Mouse (Mus musculus): ENCODE data around the gene Kiz. TPM values are rescaled to one million over a fixed set of nuclear protein-coding genes. Genes with fewer than 3 reads are reported as not detected.

Gene Kiz
- polyA plus RNA-seq, 1 experiment, result 48.2 TPM

- Histone ChIP-seq H3K4me1 (ENCODE audit: control insufficient read depth, insufficient read depth, insufficient read length, low read length) (peaks cover 4% of the 10 kb centered on the region), H3K27ac (replicated peaks; ENCODE audit: low read depth, low read length) (no peak overlapping the region), H3K4me3 (ENCODE audit: insufficient read depth, low read depth, low read length) (no peak overlapping the region)
These were observed 18.0 kb upstream of the Kiz start for GRCm38 (mm10) chr2:146837653-146838052.

DNA sequence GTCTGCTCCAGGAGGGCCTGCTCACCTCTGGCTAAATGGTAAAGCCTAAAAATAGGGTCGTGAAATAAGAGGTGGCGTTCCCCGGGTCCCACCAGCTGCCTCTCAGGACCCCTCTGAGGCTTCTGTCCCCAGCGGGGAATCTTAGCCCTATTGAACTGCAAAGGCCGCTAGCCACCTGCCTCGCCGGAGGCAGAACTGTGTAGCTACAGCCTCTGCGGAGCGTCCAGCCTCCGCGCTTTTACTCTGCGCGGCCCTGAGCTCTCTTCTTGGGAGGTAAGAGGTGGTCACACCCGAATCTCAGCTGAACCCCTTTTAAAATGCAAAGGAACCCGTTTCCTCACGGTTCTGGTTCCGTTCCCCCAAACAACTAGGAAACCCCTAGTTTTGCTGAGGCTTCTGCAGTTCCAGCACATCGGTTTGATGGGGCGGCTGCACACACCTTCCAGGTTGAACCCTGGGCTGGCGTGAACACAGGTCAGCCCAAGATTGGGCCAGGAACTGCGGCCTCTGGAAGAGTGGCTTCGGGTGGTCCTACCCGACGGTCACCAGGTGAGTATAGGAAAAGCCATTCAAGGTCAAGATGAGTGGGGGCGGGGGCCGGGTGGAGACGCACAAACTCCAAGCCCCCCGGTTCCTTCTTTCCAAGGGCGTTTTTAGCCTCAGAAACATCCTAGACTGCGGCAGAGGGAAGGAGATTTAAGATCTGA is 16.9 kb upstream of the Kiz start:
- Histone ChIP-seq H3K4me3 (ENCODE audit: insufficient read depth, low read depth, low read length) (no peak overlapping the region), H3K4me1 (ENCODE audit: control insufficient read depth, insufficient read depth, insufficient read length, low read length) (peaks cover 4% of the 10 kb centered on the region), H3K27ac (replicated peaks; ENCODE audit: low read depth, low read length) (no peak overlapping the region)

DNA sequence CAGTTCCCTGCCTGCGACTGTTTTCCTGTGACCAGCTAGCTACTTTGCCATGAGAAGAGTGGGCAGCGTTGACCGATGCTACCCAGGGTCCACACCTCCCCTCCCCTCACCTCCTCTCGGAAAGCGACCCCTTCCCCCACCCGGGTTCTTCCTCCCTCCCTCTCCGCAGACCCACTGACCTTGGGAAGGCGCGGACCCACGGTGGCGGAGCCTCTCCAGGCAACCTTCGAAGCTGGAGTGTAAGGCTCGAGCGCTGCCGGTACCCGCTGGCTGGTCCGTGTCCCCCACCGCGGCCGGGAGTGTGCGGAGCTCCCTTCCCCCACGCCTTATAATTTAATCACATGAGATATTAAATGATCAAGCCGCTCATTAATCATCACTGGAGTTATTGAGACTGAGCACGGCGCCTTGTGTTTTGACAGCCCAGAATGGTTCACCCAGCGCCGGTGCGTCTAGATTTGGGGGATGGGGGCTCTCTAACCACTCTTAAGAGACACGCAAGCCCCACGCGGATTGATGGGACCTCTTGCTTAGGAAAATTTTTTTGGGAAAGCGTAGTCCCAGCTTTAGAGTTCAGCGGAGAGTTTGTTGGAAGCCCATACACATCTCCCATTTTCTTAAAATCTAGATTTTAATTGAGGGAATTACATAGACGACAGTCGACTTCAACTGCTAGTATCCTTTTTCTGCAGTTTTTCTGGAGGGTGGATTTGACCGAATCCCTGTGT is 16.2 kb upstream of the Kiz start:
- Histone ChIP-seq H3K4me3 (ENCODE audit: insufficient read depth, low read depth, low read length) (no peak overlapping the region), H3K4me1 (ENCODE audit: control insufficient read depth, insufficient read depth, insufficient read length, low read length) (peaks cover 2% of the 10 kb centered on the region), H3K27ac (replicated peaks; ENCODE audit: low read depth, low read length) (no peak overlapping the region)

DNA sequence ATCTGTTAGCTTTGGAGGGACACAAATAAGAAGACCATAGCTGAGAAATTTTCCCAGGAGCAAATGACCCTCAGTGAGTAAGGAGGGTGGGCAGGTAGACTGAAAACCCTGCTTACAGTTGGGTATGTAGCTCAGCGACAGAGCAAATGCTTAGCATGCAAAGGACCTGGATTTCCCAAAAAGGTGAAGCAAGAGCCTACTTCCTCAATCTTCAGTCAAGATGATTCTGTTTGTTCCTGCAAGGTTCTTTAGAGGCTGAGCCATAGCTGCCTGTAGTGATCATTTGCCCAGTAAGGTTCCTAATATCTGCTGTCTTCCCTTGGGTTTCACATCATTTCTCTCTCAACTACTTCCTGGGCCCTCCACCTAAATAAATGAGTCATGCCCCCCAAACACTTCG is 7.8 kb upstream of the Kiz start:
- Histone ChIP-seq H3K4me3 (ENCODE audit: insufficient read depth, low read depth, low read length) (no peak overlapping the region), H3K27ac (replicated peaks; ENCODE audit: low read depth, low read length) (no peak overlapping the region), H3K4me1 (ENCODE audit: control insufficient read depth, insufficient read depth, insufficient read length, low read length) (no peaks in the 10 kb centered on the region)

DNA sequence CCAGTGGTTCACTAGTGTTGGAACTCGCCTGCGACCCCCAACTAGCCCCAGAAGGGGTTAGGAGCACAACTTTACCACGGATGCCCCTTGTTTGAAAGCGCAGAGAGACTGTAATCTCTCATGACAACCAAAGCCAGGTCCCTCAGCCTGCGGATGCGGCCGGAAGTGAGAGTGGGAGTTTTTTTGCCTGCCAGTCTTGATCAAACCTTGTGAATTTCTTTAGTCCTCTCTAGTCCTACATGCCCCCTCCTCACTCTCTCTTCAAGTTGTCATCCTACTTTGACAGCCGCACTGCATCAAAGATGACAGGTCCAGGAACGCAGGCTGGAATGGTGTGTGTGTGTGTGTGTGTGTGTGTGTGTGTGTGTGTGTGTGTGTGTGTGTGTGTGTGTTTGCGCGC is 456 bp downstream of the Kiz start:
- H3K4me1 ChIP-seq (ENCODE audit: control insufficient read depth, insufficient read depth, insufficient read length, low read length), result no peaks in the 10 kb centered on the region
- H3K27ac ChIP-seq (replicated peaks; ENCODE audit: low read depth, low read length), result peak overlapping the region; percentile 6
- peak overlapping the region; percentile 69 for H3K4me3 ChIP-seq (ENCODE audit: insufficient read depth, low read depth, low read length)

GRCm38 (mm10) chr2:146856853-146857252 is 1.2 kb downstream of the Kiz start:
- no peaks in the 10 kb centered on the region for H3K4me1 ChIP-seq (ENCODE audit: control insufficient read depth, insufficient read depth, insufficient read length, low read length)
- no peak overlapping the region for H3K27ac ChIP-seq (replicated peaks; ENCODE audit: low read depth, low read length)
- H3K4me3 ChIP-seq (ENCODE audit: insufficient read depth, low read depth, low read length), result no peak overlapping the region

DNA sequence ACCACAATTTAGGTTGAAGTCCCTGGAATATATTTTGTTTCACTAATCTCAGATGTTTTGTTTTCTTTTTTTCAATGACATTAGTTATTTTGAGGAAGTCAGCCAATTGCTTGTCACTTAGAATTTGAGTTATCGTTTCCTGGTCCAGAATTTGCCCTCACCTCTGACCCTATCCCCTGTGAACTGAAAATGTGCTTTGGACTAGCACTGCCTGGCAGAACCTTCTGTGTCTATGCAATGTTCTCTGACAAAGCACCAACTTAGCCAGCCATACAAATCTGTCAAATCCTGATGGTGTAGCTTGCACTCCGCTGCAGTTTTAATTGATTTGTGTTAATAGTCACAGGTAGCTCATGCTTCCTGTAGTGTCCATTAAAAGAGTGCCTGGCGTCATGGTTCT is 10.1 kb downstream of the Kiz start:
- H3K4me3 ChIP-seq (ENCODE audit: insufficient read depth, low read depth, low read length), result no peak overlapping the region
- H3K27ac ChIP-seq (replicated peaks; ENCODE audit: low read depth, low read length), result 0 out of 2 replicates have a peak overlapping the region, but pooled peaks have one; percentile 42

GRCm38 (mm10) chr2:146871300-146872269 is 15.9 kb downstream of the Kiz start:
- peaks cover 8% of the 10 kb centered on the region for H3K4me1 ChIP-seq (ENCODE audit: control insufficient read depth, insufficient read depth, insufficient read length, low read length)
- H3K27ac ChIP-seq (replicated peaks; ENCODE audit: low read depth, low read length), result no peak overlapping the region
- H3K4me3 ChIP-seq (ENCODE audit: insufficient read depth, low read depth, low read length), result no peak overlapping the region

More for the DNA sequence above, 10.1 kb downstream of the Kiz start:
- peaks cover 12% of the 10 kb centered on the region for H3K4me1 ChIP-seq (ENCODE audit: control insufficient read depth, insufficient read depth, insufficient read length, low read length)

- H3K4me1 ChIP-seq (ENCODE audit: control insufficient read depth, insufficient read depth, insufficient read length, low read length), result peaks cover 8% of the 10 kb centered on the region
- H3K27ac ChIP-seq (replicated peaks; ENCODE audit: low read depth, low read length), result no peak overlapping the region
- H3K4me3 ChIP-seq (ENCODE audit: insufficient read depth, low read depth, low read length), result no peak overlapping the region
These were observed 17.0 kb downstream of the Kiz start for GRCm38 (mm10) chr2:146872697-146873096.

DNA sequence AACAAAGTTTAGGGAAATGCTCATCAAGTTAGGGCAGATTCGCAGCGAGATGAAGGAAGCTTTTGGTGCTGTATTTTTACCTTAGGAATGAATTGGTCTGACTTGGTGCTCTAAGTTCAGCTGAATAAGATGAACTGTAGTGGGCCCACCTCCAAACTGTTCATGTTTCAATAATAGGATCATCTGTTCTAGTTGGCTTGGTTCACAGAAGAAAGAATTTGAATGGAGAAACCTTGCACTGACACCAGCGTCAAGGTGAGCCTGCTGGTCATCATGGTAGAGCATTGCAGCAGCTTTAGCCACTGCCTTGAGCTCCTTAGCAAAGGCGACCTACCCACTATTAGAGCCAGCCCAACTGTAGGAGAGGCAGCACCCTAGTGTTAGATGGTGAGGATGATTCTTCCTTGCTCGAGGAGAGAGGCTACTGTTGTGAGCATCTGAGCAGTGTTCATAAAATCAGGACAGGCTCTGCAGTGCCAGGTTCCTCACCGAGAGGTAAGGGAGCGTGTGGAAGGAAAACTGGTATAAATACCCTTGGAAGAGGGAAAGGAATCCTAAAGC is 18.3 kb downstream of the Kiz start:
- Histone ChIP-seq H3K4me3 (ENCODE audit: insufficient read depth, low read depth, low read length) (no peak overlapping the region), H3K27ac (replicated peaks; ENCODE audit: low read depth, low read length) (no peak overlapping the region), H3K4me1 (ENCODE audit: control insufficient read depth, insufficient read depth, insufficient read length, low read length) (peaks cover 2% of the 10 kb centered on the region; the same call in 1 of the 2 replicates)

DNA sequence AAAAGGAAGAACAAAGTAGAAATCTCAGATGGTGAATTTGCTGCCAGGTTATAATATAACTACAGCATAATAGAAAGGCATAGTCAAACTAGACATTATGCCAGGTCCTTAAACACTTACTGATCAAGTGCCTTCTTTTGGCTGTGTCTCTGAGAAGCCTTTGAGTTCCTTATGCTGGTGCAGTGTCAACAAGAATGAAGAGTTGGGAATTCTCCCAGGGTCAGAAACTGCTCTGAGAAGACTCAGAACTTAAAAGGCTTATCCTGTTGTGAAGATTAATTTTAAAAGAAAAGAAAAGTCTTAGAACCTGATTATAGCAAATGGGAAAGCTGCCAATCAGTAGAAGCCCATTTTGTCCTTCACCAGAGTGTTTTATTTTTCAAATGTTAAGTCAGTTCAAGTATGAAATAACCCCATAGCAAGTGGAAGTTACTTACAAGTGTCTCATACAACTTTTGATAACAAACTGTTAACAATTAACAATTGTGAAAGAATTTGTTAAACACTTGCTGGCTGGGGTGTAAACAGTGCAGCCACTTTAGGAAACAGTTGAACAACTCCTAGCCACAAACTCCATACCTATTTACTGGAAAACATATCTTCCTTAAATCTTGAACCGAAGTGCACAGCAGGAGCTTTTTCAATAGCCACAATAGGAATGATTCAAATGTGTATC is 21.9 kb downstream of the Kiz start:
- Histone ChIP-seq H3K4me3 (ENCODE audit: insufficient read depth, low read depth, low read length) (no peak overlapping the region), H3K4me1 (ENCODE audit: control insufficient read depth, insufficient read depth, insufficient read length, low read length) (peaks cover 2% of the 10 kb centered on the region; the same call in 1 of the 2 replicates), H3K27ac (replicated peaks; ENCODE audit: low read depth, low read length) (no peak overlapping the region)

DNA sequence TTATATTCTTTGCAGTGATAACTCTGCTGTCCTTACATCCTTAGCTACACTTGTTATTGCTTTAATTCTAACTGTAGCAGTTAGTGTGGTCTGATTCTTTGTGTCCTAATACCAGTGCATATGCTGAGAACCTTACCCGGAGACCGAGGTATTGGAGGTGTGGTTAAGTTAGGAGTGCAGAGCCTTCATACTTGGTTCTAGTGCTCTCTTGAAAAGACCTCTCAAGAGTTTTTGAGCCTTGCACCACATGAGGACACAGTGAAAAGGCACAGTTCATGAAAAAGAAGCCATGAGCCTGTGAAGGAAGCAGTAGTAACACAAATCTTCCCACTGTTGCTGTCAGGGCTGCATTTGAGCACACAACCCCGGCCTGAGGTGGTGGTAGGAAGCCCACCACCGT is 26.0 kb downstream of the Kiz start:
- Histone ChIP-seq H3K27ac (replicated peaks; ENCODE audit: low read depth, low read length) (no peak overlapping the region), H3K4me1 (ENCODE audit: control insufficient read depth, insufficient read depth, insufficient read length, low read length) (peaks cover 2% of the 10 kb centered on the region; the same call in 1 of the 2 replicates), H3K4me3 (ENCODE audit: insufficient read depth, low read depth, low read length) (no peak overlapping the region)

GRCm38 (mm10) chr2:146884291-146884855 is 28.7 kb downstream of the Kiz start:
- Histone ChIP-seq H3K27ac (replicated peaks; ENCODE audit: low read depth, low read length) (no peak overlapping the region), H3K4me3 (ENCODE audit: insufficient read depth, low read depth, low read length) (no peak overlapping the region), H3K4me1 (ENCODE audit: control insufficient read depth, insufficient read depth, insufficient read length, low read length) (peaks cover 7% of the 10 kb centered on the region; the same call in 1 of the 2 replicates)

DNA sequence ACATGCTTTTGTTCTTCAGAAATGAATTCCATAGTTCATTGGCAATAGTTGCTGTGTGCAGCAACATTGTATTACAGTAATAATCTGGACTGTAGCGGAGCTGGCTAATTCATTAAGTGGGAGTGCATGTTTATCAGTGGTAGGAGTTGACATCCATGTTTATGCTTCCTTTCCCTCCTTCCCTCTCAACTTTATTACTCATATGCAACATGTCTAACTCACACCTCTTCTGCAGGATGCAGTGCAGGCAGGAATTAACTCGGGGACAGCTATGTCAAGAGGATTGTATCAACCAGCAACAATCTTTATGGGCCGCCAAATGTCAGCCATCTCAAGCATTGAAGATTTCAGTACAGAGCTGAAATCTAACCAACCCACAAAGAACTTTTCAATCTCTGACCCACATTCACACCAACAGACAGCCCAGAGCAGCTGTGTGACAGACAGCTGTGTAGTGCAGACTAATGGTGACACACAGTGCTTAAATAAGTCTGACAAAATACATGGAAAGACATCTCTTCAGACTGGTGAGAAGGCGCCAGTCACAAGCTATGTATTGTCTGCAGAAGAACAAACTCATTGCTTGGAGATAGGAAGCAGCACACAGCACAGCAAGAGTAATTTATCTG is 33.2 kb downstream of the Kiz start:
- H3K4me1 ChIP-seq (ENCODE audit: control insufficient read depth, insufficient read depth, insufficient read length, low read length), result peaks cover 7% of the 10 kb centered on the region; the same call in 1 of the 2 replicates
- no peak overlapping the region for H3K27ac ChIP-seq (replicated peaks; ENCODE audit: low read depth, low read length)
- H3K4me3 ChIP-seq (ENCODE audit: insufficient read depth, low read depth, low read length), result no peak overlapping the region

All from brown adipose tissue, adult 24 weeks (tissue).